Mouse (Mus musculus) lung, embryonic 14.5 days (tissue): ENCODE results near the gene Agfg1. TPM values are rescaled to one million over a fixed set of nuclear protein-coding genes. Genes with fewer than 3 reads are reported as not detected.

Experiments
- ATAC-seq: fragments of 200-750 bp; cut with Nextera tagmentation; 2 replicates; pipeline ENCODE4 v1.8.0; 2017; ENCODE audit warnings: mild to moderate bottlenecking, moderate TSS enrichment, moderate library complexity; ENCODE audit not compliant: insufficient read depth
- DNase-seq: peaks from one replicate; pipeline ENCODE4 v3.0.0-alpha.2; 2015
- H3K27ac ChIP-seq: fragments of 300-500 bp; sonication (generic); 2 replicates; pipeline ENCODE4 v1.5.1; 2014; ENCODE audit warnings: low read depth, mild to moderate bottlenecking, moderate library complexity
- H3K27me3 ChIP-seq: fragments of 300-500 bp; sonication (generic); 2 replicates; pipeline ENCODE4 v1.6.1; 2014; ENCODE audit warnings: low read length, control low read depth; ENCODE audit not compliant: insufficient read depth
- H3K36me3 ChIP-seq: fragments of 300-500 bp; sonication (generic); 2 replicates; pipeline ENCODE4 v1.6.1; 2014; ENCODE audit warnings: control low read depth; ENCODE audit not compliant: insufficient read depth
- H3K4me1 ChIP-seq: fragments of 300-500 bp; sonication (generic); 2 replicates; pipeline ENCODE4 v1.6.1; 2014; ENCODE audit warnings: antibody characterized with exemption, control low read depth; ENCODE audit not compliant: insufficient read depth
- H3K4me2 ChIP-seq: fragments of 300-500 bp; sonication (generic); 2 replicates; pipeline ENCODE4 v1.6.1; 2014; ENCODE audit warnings: mild to moderate bottlenecking
- H3K4me3 ChIP-seq: fragments of 300-500 bp; sonication (generic); 2 replicates; pipeline ENCODE4 v1.5.1; 2014; ENCODE audit warnings: low read depth, low read length
- H3K9ac ChIP-seq: fragments of 300-500 bp; sonication (generic); 2 replicates; pipeline ENCODE4 v1.6.1; 2014
- H3K9me3 ChIP-seq: fragments of 300-500 bp; sonication (generic); 2 replicates; pipeline ENCODE4 v1.6.1; 2016; ENCODE audit warnings: low read depth, low read length, control low read depth
- CTCF ChIP-seq: IDR thresholded peaks from 2 replicates; pipeline ENCODE4 v1.5.1; 2016; ENCODE audit warnings: antibody characterized with exemption, low read depth
- WGBS: fragments of 180-500 bp; shearing (Covaris S2); extraction: QIAGEN DNeasy Blood & Tissue Kit; methylation state at CpG from one replicate; pipeline ENCODE4 v1.1.7; 2014; 5-methylcytosine and 5-hydroxymethylcytosine counted together
- polyA plus RNA-seq: library from polyadenylated mRNA; unstranded; fragments of >200 nt; fragmentation: Nextera tagmentation; extraction: Ambion mirVana; gene quantifications from 2 replicates; pipeline ENCODE4 v1.2.1, GENCODE M21; 2014

Agfg1 gene
- 47.8 and 48.4 TPM in 2 replicates for polyA plus RNA-seq

DNA sequence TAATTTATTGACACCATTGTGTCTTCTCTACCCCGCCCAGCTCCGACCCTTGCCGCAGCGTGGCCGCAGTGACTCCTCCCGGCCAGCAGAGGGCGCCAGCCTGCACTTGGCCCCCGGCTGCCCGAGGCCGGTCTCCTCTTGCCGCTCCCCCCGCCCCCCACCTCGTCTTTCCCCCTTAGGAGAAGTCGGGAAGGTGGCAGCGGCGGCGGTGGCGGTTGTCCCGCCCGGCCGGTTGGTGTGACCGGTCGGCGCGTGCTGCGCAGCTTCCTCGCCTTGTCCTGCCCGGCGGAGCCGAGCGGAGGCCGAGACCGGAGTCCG lies at the start of gene Agfg1:
Agfg1 (plus strand) TSS at position 188 of the 318 bp plus-strand sequence.
- Histone ChIP-seq H3K9me3 (no peaks in the 10 kb centered on the region), H3K4me3 (peak within 1 kb of the TSS; percentile 99), H3K4me1 (peaks cover 8% of the 10 kb centered on the region), H3K9ac (peak within 1 kb of the TSS; percentile 90), H3K4me2 (peak within 1 kb of the TSS; percentile 83), H3K27me3 (no peaks in the 10 kb centered on the region), H3K36me3 (no peaks in the 10 kb centered on the region), H3K27ac (peak within 1 kb of the TSS; percentile 84)
- DNase-seq (peak; percentile 91), ATAC-seq (peak; percentile 92)
- peak; percentile 91 for TF ChIP-seq CTCF
- under 1% methylated on average over 34 of the region's 34 CpGs for WGBS

DNA sequence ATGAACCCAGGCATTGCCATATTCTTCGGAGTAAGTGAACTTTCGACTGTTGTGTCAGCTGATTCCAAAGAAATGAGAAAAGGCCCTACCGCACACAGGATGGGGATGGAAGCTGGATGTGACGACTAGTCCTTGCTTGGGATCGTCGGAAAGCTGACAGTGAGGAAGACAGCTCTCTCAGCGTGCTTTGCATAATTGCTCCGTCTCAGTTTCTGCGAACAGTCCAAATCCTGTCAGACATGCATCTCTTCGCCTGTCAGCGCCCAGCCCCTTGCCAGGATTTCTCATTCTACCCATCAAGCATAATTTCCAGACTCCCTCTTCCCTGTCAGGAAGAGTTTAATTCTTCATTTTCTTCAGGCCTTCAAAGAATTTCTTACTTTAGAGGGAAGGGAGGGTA lies 48.2 kb upstream of the Agfg1 start:
- H3K4me2 ChIP-seq: no peak overlapping the region
- 63% methylated on average over 11 of the region's 11 CpGs for WGBS

DNA sequence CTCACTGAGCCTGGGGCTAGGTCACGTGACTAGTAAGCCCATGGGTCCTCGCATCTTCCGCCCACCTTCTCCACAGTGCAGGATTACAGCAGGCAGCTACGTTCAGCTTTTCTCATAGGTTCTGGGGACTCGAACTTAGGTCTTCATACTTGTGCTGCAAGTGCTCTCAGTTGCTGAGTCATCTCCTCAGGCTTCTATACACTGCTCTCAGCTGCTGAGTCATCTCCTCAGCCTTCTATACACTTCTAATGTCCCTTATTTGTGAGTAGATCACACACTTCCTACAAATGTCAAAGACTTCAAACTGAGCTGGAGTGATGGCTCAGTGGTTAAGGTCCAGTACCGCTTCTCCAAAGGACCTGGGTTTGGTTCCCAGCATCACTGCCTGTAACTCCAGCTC lies 47.0 kb upstream of the Agfg1 start:
- ATAC-seq (no peak), DNase-seq (no peak)
- H3K27ac ChIP-seq: no peak overlapping the region
- no peaks in the 10 kb centered on the region for H3K9me3 ChIP-seq
- H3K36me3 ChIP-seq: no peaks in the 10 kb centered on the region
- H3K4me2 ChIP-seq: no peak overlapping the region
- peaks cover 6% of the 10 kb centered on the region; the same call in 1 of the 2 replicates for H3K4me1 ChIP-seq
- H3K27me3 ChIP-seq: no peaks in the 10 kb centered on the region
- H3K4me3 ChIP-seq: no peak overlapping the region
- 88% methylated on average over 6 of the region's 6 CpGs for WGBS
- H3K9ac ChIP-seq: no peak overlapping the region
- TF ChIP-seq CTCF: no peak

More for the DNA sequence above, 48.2 kb upstream of the Agfg1 start:
- Histone ChIP-seq H3K9me3 (no peaks in the 10 kb centered on the region), H3K27ac (no peak overlapping the region), H3K4me1 (peaks cover 6% of the 10 kb centered on the region; the same call in 1 of the 2 replicates), H3K36me3 (no peaks in the 10 kb centered on the region), H3K9ac (no peak overlapping the region), H3K4me3 (no peak overlapping the region), H3K27me3 (no peaks in the 10 kb centered on the region)
- DNase-seq (no peak), ATAC-seq (no peak)
- no peak for TF ChIP-seq CTCF

- Histone ChIP-seq H3K36me3 (no peaks in the 10 kb centered on the region), H3K9ac (no peak overlapping the region), H3K9me3 (no peaks in the 10 kb centered on the region), H3K27ac (no peak overlapping the region), H3K4me2 (no peak overlapping the region), H3K4me3 (no peak overlapping the region), H3K27me3 (no peaks in the 10 kb centered on the region), H3K4me1 (no peaks in the 10 kb centered on the region)
- no peak for DNase-seq
- 67% methylated on average over 3 of the region's 3 CpGs for WGBS
- TF ChIP-seq CTCF: no peak
- no peak for ATAC-seq
These were observed 46.2 kb upstream of the Agfg1 start for GRCm38 (mm10) chr1:82793110-82793509.

DNA sequence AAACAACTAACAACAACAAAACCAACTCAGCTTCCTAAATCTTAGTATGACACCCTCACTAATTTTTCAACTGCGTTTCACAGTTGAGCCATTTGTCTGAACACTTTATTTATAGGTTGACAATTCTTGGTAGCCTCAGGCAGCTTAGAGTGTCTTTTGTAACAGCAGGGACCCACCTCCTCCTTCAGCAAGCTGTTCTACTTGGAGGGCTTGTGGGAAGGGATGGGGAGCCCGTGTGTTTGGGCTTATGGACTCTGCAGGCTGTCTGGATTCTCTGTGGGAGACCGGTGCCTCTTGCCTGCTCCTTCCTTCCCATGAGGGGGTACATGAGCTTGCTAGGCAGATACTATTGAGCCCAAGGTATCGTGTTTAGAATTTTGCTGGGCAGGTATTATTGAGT lies 45.3 kb upstream of the Agfg1 start:
- Histone ChIP-seq H3K4me1 (no peaks in the 10 kb centered on the region), H3K36me3 (no peaks in the 10 kb centered on the region), H3K9ac (no peak overlapping the region), H3K4me2 (no peak overlapping the region), H3K9me3 (no peaks in the 10 kb centered on the region), H3K27me3 (no peaks in the 10 kb centered on the region), H3K4me3 (no peak overlapping the region), H3K27ac (no peak overlapping the region)
- TF ChIP-seq CTCF: no peak
- ATAC-seq (no peak), DNase-seq (no peak)
- WGBS: 63% methylated on average over 4 of the region's 4 CpGs

- no peak overlapping the region for H3K9ac ChIP-seq
- H3K4me2 ChIP-seq: no peak overlapping the region
- H3K36me3 ChIP-seq: no peaks in the 10 kb centered on the region
- H3K4me1 ChIP-seq: no peaks in the 10 kb centered on the region
- no peak for TF ChIP-seq CTCF
- ATAC-seq (no peak), DNase-seq (no peak)
- no peaks in the 10 kb centered on the region for H3K27me3 ChIP-seq
- 0 out of 2 replicates have a peak overlapping the region, but pooled peaks have one; percentile 42 for H3K27ac ChIP-seq
- no peaks in the 10 kb centered on the region for H3K9me3 ChIP-seq
- no peak overlapping the region for H3K4me3 ChIP-seq
- WGBS: 78% methylated on average over 2 of the region's 2 CpGs
These were observed 44.1 kb upstream of the Agfg1 start for GRCm38 (mm10) chr1:82795211-82795610.

DNA sequence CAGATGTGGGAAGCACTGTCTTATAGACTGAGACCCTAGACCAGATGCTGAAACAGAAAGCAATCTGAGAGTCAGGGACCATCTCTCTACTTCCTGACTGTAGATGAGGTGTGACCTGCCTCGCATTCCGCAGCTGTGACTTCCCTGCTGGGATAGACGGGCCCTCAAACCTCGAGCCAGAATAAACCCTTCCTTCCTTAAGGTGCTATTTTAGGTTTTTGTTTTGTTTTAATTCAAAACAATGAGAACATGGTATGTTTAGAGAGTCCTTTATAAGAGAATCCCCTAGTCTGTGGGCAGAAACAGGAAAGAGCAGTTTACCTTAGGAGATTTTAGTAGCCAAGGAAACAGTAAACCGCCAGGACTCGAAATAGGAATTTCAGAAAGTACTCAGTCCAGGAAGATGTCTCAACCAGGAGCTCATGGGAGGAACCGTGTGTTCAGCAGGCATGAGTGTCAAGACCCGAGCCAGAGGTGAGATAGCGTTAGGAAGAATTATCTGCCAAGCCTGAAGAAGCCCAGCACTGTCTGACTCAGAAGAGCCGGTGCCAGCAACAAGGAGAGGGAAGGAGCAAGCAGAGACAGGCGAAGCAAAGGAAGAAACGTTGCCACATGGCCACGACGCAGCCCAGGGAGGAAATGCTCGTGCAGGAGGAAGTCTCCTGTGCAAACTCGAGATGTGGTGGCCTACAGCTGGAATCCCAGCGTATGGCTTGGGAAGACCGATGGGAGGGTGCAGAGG lies 43.4 kb upstream of the Agfg1 start:
- H3K9me3 ChIP-seq: no peaks in the 10 kb centered on the region
- no peak overlapping the region for H3K9ac ChIP-seq
- H3K4me1 ChIP-seq: no peaks in the 10 kb centered on the region
- peak; percentile 62 for ATAC-seq
- H3K4me2 ChIP-seq: no peak overlapping the region
- no peak for TF ChIP-seq CTCF
- 0 out of 2 replicates have a peak overlapping the region, but pooled peaks have one; percentile 42 for H3K27ac ChIP-seq
- no peak overlapping the region for H3K4me3 ChIP-seq
- DNase-seq: peak; percentile 46
- 47% methylated on average over 18 of the region's 18 CpGs for WGBS
- H3K36me3 ChIP-seq: no peaks in the 10 kb centered on the region
- no peaks in the 10 kb centered on the region for H3K27me3 ChIP-seq
